Mouse (Mus musculus) C2C12 (cell line): Measurements from ENCODE around the gene Adamts12.

Experiments used
- CTCF ChIP-seq: IDR thresholded peaks from one replicate; pipeline ENCODE4 v1.5.1; 2011; ENCODE audit not compliant: control insufficient read depth, insufficient read depth, insufficient read length
- MAX ChIP-seq: IDR thresholded peaks from one replicate; pipeline ENCODE4 v1.6.1; 2011; ENCODE audit warnings: mild to moderate bottlenecking, control low read depth
- MYOD1 ChIP-seq: IDR thresholded peaks from one replicate; pipeline ENCODE4 v1.6.1; 2011; ENCODE audit warnings: low read depth; ENCODE audit not compliant: control insufficient read depth, insufficient read length
- USF1 ChIP-seq: IDR thresholded peaks from one replicate; pipeline ENCODE4 v1.6.1; 2011; ENCODE audit warnings: low read depth, mild to moderate bottlenecking, control low read depth, moderate library complexity

- TF ChIP-seq CTCF (no peak), MYOD1 (no peak), MAX (no peak), USF1 (no peak)
These were observed 328.3 kb downstream of the Adamts12 start for GRCm38 (mm10) chr15:11392903-11393302.
